Mouse (Mus musculus) telencephalon, adult 2 months (tissue): ENCODE measurements around the gene Olfr1494.

Source experiments
- DNase-seq: peaks from one replicate; pipeline ENCODE4 v3.0.0-alpha.2; 2011; ENCODE audit warnings: low read depth, low spot score

Olfr1494 gene

GRCm38 (mm10) chr19:13739428-13739827, at the start of gene Olfr1494:
Gene Olfr1494, plus strand, starts transcription at chr19:13739728.
- DNase-seq: no peak

DNA sequence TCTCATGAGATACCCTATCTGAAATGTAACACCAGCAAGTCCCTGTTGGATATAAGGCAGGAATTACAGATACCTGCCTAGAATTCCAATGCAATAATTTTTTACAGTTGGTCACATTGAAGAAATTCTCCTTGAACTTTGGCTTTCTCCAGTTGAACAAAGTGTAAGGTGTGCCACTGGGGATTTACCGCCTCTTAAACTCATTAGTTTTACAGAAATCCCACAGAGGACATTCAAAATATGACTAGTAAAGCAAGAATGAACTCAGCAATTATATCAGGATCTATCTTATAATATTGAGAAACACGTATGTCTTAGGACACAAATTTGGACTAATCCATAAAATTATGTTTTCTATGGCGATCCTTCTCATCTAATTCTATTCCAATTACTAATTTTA, 42.6 kb upstream of the Olfr1494 start, which contains the start of gene Olfr1491:
Gene Olfr1491 (plus strand): TSS at position 301 of the 400 bp plus-strand sequence.
- DNase-seq: no peak

- no peak for DNase-seq
These were observed 16.6 kb upstream of the Olfr1494 start, which contains the start of gene Olfr1493-ps1 for GRCm38 (mm10) chr19:13722978-13723377. Gene Olfr1493-ps1, plus strand, starts transcription at chr19:13723278.

GRCm38 (mm10) chr19:13749366-13749765, 9.8 kb downstream of the Olfr1494 start:
- no peak for DNase-seq

GRCm38 (mm10) chr19:13764306-13764705, 24.8 kb downstream of the Olfr1494 start, which contains the start of gene Olfr1495:
Gene Olfr1495, plus strand, starts transcription at chr19:13764606.
- no peak for DNase-seq

DNA sequence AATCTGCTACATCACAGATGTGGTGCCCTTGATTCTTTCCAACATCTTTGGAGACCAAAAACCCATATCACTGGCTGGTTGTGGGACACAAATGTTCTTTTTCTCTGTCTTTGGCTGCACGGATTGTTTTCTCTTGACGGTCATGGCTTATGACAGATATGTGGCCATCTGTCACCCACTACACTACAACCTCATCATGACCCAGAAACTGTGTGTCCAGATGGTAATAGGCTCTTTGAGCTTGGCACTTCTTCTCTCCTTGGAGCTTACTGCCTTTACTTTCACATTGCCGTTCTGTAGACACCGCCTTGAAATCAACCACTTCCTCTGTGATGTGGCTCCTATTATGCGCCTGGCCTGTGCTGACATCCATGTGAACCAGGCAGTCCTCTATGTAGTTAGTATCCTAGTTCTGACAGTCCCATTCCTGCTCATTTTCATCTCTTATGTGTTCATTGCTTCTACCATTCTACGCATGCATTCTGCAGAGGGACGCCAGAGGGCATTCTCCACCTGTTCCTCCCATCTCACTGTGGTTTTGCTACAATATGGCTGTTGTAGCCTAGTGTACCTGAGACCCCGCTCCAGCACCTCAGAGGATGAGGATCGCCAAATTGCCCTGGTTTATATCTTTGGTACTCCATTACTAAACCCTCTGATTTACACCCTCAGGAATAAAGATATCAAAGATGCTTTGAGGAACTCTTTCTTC, 29.2 kb downstream of the Olfr1494 start:
- no peak for DNase-seq

GRCm38 (mm10) chr19:13777578-13777977, 38.0 kb downstream of the Olfr1494 start, which contains the start of gene Olfr1496:
Gene Olfr1496, plus strand, starts transcription at chr19:13777878.
- DNase-seq: no peak

DNA sequence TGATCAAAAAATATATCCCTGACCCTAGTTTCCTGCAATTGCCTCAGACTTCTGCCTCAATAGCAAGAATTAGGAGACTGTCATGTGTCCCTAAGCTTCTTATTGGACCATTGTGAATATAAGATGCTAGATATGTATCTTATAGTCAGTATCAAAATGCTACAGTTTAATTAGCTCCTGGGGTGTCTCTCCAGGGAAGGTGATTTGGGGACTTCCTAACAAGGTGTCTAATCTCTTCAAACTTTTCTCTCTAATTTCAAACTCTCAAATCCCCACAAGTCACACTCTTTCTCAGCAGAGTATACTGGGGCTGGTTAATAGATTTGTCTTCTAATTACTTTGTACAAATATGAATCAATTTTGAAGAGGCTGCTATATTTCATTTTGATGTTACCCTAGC, 58.6 kb downstream of the Olfr1494 start, which contains the start of gene Olfr1497:
Gene Olfr1497 (minus strand): TSS at position 101 of the 400 bp plus-strand sequence.
- no peak for DNase-seq
